Mouse (Mus musculus) kidney, adult 2 months (tissue): ENCODE measurements around the gene 2310057N15Rik. TPM values are rescaled to one million over a fixed set of nuclear protein-coding genes. Genes with fewer than 3 reads are reported as not detected.

Source experiments
- DNase-seq: peaks from one replicate; pipeline ENCODE4 v3.0.0; 2021
- H3K27ac ChIP-seq: fragments of 200-500 bp; 2 replicates; pipeline ENCODE4 v1.5.1; 2012; ENCODE audit warnings: low read depth, low read length, control low read depth, inconsistent platforms; ENCODE audit not compliant: insufficient read depth
- H3K27me3 ChIP-seq: fragments of 200-500 bp; replicated peaks from 2 replicates; pipeline ENCODE4 v1.6.1; 2012; ENCODE audit warnings: mild to moderate bottlenecking, moderate library complexity, low read length, inconsistent platforms; ENCODE audit not compliant: control insufficient read depth, insufficient read depth
- H3K36me3 ChIP-seq: fragments of 200-500 bp; 2 replicates; pipeline ENCODE4 v1.6.1; 2012; ENCODE audit warnings: mild to moderate bottlenecking, moderate library complexity, low read length, inconsistent platforms; ENCODE audit not compliant: control insufficient read depth, insufficient read depth
- H3K4me1 ChIP-seq: fragments of 200-500 bp; 2 replicates; pipeline ENCODE4 v1.6.1; 2011; ENCODE audit warnings: low read length; ENCODE audit not compliant: control insufficient read depth, insufficient read depth
- H3K4me3 ChIP-seq: fragments of 200-500 bp; 2 replicates; pipeline ENCODE4 v1.5.1; 2011; ENCODE audit warnings: mild to moderate bottlenecking, low read depth, low read length, control low read depth; ENCODE audit not compliant: insufficient read depth
- CTCF ChIP-seq: fragments of 200-500 bp; conservative IDR thresholded peaks from 2 replicates; pipeline ENCODE4 v1.5.1; 2011; ENCODE audit warnings: low read depth, mild to moderate bottlenecking, control low read depth, low read length, moderate library complexity, mixed read lengths; ENCODE audit not compliant: insufficient read depth, insufficient read length
- POLR2A ChIP-seq: fragments of 200-500 bp; IDR thresholded peaks from one replicate; pipeline ENCODE4 v1.6.1; 2011; ENCODE audit warnings: low read depth, low read length, control low read depth
- WGBS: fragments of 180-500 bp; shearing (Covaris S2); methylation state at CpG from one replicate; pipeline ENCODE4 v1.1.7; 2018; 5-methylcytosine and 5-hydroxymethylcytosine counted together
- polyA plus RNA-seq: library from polyadenylated mRNA; depleted of rRNA; stranded (reverse); fragments of >200 nt; gene quantifications from 2 replicates; pipeline ENCODE4 v1.2.3, GENCODE M21; 2012; rRNA removed

The 2310057N15Rik gene
- polyA plus RNA-seq, 1 experiment, result not detected

DNA sequence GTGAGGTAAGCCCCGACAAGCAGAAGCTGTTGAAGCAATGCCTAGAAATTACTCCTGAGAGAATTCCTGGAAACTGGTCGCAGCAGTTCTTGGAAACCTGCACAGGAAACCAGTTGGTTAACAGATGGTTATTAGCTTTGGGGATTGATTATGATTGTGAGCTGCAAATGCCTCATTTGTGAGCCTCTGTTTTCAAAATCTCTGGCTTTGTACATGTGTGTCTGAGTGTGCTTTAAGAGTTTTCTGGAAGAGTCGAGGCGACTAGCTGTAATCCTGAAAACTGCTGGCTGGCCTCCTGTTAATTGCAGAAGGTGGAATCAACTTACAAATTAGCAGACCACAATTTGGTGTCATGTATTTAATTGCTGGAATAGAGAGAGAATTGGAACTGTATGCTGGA lies 26.1 kb downstream of the 2310057N15Rik start:
- Histone ChIP-seq H3K4me1 (no peaks in the 10 kb centered on the region), H3K27ac (no peak overlapping the region), H3K36me3 (no peaks in the 10 kb centered on the region), H3K4me3 (no peak overlapping the region), H3K27me3 (no peaks in the 10 kb centered on the region)
- no peak for DNase-seq
- TF ChIP-seq CTCF, result no peak
- no peak for TF ChIP-seq POLR2A
- WGBS, result 47% methylated on average over 4 of the region's 4 CpGs

DNA sequence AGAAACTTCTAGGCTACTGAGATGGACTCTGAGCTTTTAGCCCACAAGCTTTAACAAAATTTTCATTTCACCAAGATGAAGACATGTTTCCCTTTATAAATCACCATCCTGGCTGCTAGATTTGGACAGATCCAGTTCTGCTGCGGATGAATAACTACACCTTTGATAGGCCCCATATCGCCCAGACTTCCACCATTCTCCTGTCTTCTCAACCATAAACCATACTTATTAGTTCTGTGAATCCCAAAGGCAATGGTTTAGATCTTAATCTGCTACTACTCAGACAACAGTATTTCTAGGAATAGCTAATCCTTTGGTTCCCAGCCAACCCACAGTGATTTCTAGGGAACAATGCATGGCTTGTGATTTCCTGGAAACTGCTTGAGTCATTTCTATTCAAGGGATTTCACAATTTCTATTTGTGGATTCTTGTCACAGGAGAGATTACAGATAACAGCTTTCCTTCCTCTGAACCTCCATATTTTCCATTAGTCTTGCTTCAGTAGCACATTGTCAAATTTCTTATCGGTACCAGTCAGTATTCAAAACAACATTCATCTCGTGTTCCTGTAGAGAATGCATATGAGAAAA lies 29.2 kb downstream of the 2310057N15Rik start:
- WGBS, result 48% methylated on average over 4 of the region's 4 CpGs
- Histone ChIP-seq H3K27ac (no peak overlapping the region), H3K27me3 (no peaks in the 10 kb centered on the region), H3K36me3 (no peaks in the 10 kb centered on the region), H3K4me1 (no peaks in the 10 kb centered on the region), H3K4me3 (no peak overlapping the region)
- peak; percentile 6 for DNase-seq
- TF ChIP-seq POLR2A, result no peak
- no peak for TF ChIP-seq CTCF

DNA sequence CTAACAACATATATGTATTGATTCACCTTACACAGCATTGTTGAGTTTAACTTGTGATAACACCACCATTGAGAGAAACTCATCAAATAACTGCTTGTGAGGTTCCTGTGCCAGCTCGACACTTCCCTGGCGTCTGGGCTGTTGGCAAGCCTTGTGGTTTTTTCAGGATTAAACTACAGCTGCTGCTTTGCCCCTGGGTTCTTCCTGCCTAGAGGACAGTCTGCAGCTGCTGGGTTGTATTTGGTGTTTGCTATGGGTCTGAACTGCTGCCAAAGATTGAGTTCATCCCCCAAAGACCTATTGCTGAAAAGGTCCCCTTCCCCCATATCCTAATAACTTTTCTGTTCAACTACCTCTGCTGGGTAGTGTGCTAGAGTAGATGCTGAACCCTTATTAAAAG lies 38.6 kb downstream of the 2310057N15Rik start:
- no peak overlapping the region for H3K27ac ChIP-seq
- no peaks in the 10 kb centered on the region for H3K4me1 ChIP-seq
- 45% methylated on average over 2 of the region's 2 CpGs for WGBS
- H3K27me3 ChIP-seq, result no peaks in the 10 kb centered on the region
- TF ChIP-seq POLR2A (no peak), CTCF (no peak)
- H3K36me3 ChIP-seq, result no peaks in the 10 kb centered on the region
- DNase-seq, result no peak
- H3K4me3 ChIP-seq, result no peak overlapping the region

DNA sequence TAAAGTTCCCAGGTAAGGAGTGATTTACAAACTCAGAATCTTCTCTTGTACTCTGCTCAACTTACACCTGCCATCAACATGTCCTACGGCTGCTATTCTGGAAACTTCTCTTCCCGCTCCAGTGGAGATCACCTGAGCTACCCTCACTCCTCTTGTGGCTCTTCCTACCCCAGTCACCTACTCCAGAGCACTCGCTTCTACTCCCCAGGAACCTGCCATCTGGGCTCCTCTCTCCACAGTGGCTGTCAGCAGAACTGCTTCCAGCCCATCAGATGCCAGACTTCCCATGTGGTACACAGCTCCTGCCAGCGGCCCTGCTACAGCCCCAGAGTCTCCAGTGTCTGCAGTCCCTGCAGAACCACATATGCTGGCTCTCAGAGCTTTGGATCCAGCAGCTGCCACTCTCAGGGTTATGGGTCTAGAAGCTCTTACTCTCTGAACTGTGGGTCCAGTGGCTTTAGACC lies 45.2 kb downstream of the 2310057N15Rik start, which contains the start of gene Krtap13-1:
Gene Krtap13-1 (plus strand): TSS at position 51 of the 464 bp plus-strand sequence.
- H3K27ac ChIP-seq, result no peak within 1 kb of the TSS
- 78% methylated on average over 4 of the region's 4 CpGs for WGBS
- no peak for DNase-seq
- H3K36me3 ChIP-seq, result no peaks in the 10 kb centered on the region
- H3K4me1 ChIP-seq, result no peaks in the 10 kb centered on the region
- TF ChIP-seq POLR2A, result no peak
- TF ChIP-seq CTCF, result no peak
- H3K27me3 ChIP-seq, result no peaks in the 10 kb centered on the region
- no peak within 1 kb of the TSS for H3K4me3 ChIP-seq

Other genes starting within 250 kb of the 2310057N15Rik start
- 46.8 and 49.4 TPM in 2 replicates for gene Cldn8, start 211.0 kb downstream of the 2310057N15Rik start, polyA plus RNA-seq
- gene Krtap24-1, start 161.9 kb downstream of the 2310057N15Rik start, polyA plus RNA-seq, result not detected in 2 replicates
- not detected in 2 replicates for gene 2310079G19Rik, start 146.5 kb downstream of the 2310057N15Rik start, polyA plus RNA-seq
- gene Krtap26-1, start 126.4 kb downstream of the 2310057N15Rik start, polyA plus RNA-seq, result not detected in 2 replicates
- not detected in 2 replicates for gene Krtap27-1, start 102.5 kb downstream of the 2310057N15Rik start, polyA plus RNA-seq
- gene 2310061N02Rik, start 66.2 kb downstream of the 2310057N15Rik start, polyA plus RNA-seq, result not detected in 2 replicates
- not detected in 2 replicates for gene Krtap13-1, start 45.3 kb downstream of the 2310057N15Rik start, polyA plus RNA-seq
- not detected in 2 replicates for gene Krtap13, start 22.6 kb downstream of the 2310057N15Rik start, polyA plus RNA-seq
- gene 2310034C09Rik, start 15.4 kb downstream of the 2310057N15Rik start, polyA plus RNA-seq, result not detected in 2 replicates
- gene Gm5965, start 3.7 kb upstream of the 2310057N15Rik start, polyA plus RNA-seq, result not detected in 2 replicates
- not detected in 2 replicates for gene Gm20741, start 38.0 kb upstream of the 2310057N15Rik start, polyA plus RNA-seq
- gene Krtap15, start 46.0 kb upstream of the 2310057N15Rik start, polyA plus RNA-seq, result not detected in 2 replicates
- not detected in 2 replicates for gene Krtap14, start 51.9 kb upstream of the 2310057N15Rik start, polyA plus RNA-seq
- gene Krtap19-1, start 95.2 kb upstream of the 2310057N15Rik start, polyA plus RNA-seq, result not detected in 2 replicates
- not detected in 2 replicates for gene Krtap19-2, start 100.1 kb upstream of the 2310057N15Rik start, polyA plus RNA-seq
- gene Krtap19-3, start 103.8 kb upstream of the 2310057N15Rik start, polyA plus RNA-seq, result not detected in 2 replicates
- not detected in 2 replicates for gene Krtap19-4, start 110.9 kb upstream of the 2310057N15Rik start, polyA plus RNA-seq
- not detected in 2 replicates for gene Krtap19-5, start 122.3 kb upstream of the 2310057N15Rik start, polyA plus RNA-seq
- not detected in 2 replicates for gene Krtap19-9b, start 158.1 kb upstream of the 2310057N15Rik start, polyA plus RNA-seq
- not detected in 2 replicates for gene Krtap16-3, start 188.7 kb upstream of the 2310057N15Rik start, polyA plus RNA-seq
- not detected in 2 replicates for gene Krtap22-2, start 236.6 kb upstream of the 2310057N15Rik start, polyA plus RNA-seq
- gene Gm10229, start 241.1 kb upstream of the 2310057N15Rik start, polyA plus RNA-seq, result not detected in 2 replicates